In the genomic region with DNA sequence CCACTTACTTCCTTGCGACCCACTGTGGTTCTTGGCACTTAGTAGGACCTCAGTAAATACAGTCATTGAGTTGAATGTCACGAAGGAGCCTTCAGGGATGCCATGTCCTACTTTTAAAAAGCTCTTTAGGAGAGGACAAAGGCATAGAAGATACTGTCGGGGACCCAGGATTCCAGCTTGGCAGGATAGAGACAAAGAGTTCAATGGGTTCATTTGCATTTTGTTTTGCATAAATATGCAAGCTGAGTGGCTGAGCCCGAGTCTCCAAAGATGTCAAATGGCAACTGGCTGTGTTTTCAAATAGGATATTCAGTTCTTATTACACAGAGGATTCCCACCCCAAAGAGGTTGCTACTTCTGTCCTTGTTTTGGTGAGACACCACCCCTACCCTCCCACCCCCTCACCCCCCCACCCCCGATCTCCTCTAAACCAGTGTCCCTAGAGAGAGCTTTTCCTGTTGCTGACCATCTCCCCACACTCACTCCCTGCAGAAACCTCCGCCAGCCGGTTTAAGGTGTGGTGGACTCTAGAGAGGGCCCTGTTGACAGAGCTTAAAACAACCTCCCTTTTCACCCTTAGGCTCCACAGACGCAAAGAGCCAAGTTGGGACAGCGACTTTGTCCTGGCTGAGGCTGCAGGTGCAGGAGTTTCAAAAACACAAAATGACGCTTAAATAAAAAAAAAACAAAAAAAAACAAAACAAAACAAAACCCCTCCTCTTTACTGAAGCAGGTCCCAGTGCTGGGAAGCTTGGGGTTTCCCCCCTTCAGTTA, we compare ENCODE assay signal across 11 mouse cellular contexts. TPM values are rescaled to one million over a fixed set of nuclear protein-coding genes. Genes with fewer than 3 reads are reported as not detected.
DNase-seq lines count a peak whose midpoint lies in the region; ATAC-seq and TF ChIP-seq lines count a peak whose summit lies in the region.
"Had no signal": no experiment of that assay in that cellular context is flagged by ENCODE, and none has a peak within 500 bp of the region (broad histone marks: within the 10 kb centered on the region; RNA-seq: fewer than 3 reads in every experiment).

No protein-coding gene starts in this region.

- DNase-seq in heart, adult 8-10 months (ENCODE audit: low spot score), result no peak
- no peak for DNase-seq in midbrain, embryonic 10.5 days (ENCODE audit: low spot score)
- no peak for DNase-seq in testis, postnatal 14 days (ENCODE audit: low spot score)
- DNase-seq in liver, embryonic 11.5 days (ENCODE audit: low spot score), result no peak
- no peak for DNase-seq in frontal cortex, postnatal 25 days (ENCODE audit: low spot score in 2 of 2)
- DNase-seq: gastrocnemius, postnatal 10 days; layer of hippocampus, adult 9-11 months; lung, postnatal 10 days had no signal

- peak overlapping the region; percentile 57 for H3K4me2 ChIP-seq in heart, embryonic 11.5 days
- peak overlapping the region; percentile 3; the same call in 1 of the 2 replicates for H3K4me2 ChIP-seq in forebrain, embryonic 15.5 days (replicated peaks)
- no peak overlapping the region for H3K4me2 ChIP-seq in liver, embryonic 11.5 days

- TF ChIP-seq EP300 in ES-Bruce4 (IDR thresholded peaks at IDR 0.05; ENCODE audit: insufficient read depth, low read depth, low read length), result peak; percentile 36; the same call in 1 of the 2 replicates

- no peaks in the 10 kb centered on the region; the same call in 1 of the 2 replicates for H3K4me1 ChIP-seq in heart, embryonic 11.5 days (ENCODE audit: control insufficient read depth, insufficient read depth, low read length)
- H3K4me1 ChIP-seq in ES-Bruce4 (ENCODE audit: control insufficient read depth, insufficient read depth, low read length), result peaks cover 6% of the 10 kb centered on the region
- peaks cover 19% of the 10 kb centered on the region for H3K4me1 ChIP-seq in forebrain, embryonic 15.5 days
- peaks cover 29% of the 10 kb centered on the region for H3K4me1 ChIP-seq in midbrain, embryonic 10.5 days
- no peaks in the 10 kb centered on the region for H3K4me1 ChIP-seq in liver, embryonic 11.5 days (replicated peaks; ENCODE audit: control insufficient read depth, insufficient read depth, low read length)

- TF ChIP-seq CTCF in ES-Bruce4 (IDR thresholded peaks at IDR 0.05; ENCODE audit: low read depth, low read length), result no peak

- no peaks in the 10 kb centered on the region for H3K9me3 ChIP-seq in heart, embryonic 11.5 days (replicated peaks; ENCODE audit: control insufficient read depth, low read length)
- no peaks in the 10 kb centered on the region for H3K9me3 ChIP-seq in ES-Bruce4 (replicated peaks; ENCODE audit: control insufficient read depth, insufficient read depth, low read length, poor library complexity, severe bottlenecking)
- H3K9me3 ChIP-seq in forebrain, embryonic 15.5 days, result no peaks in the 10 kb centered on the region
- no peaks in the 10 kb centered on the region for H3K9me3 ChIP-seq in midbrain, embryonic 10.5 days (replicated peaks)
- H3K9me3 ChIP-seq in liver, embryonic 11.5 days (ENCODE audit: control insufficient read depth, low read length), result no peaks in the 10 kb centered on the region

- H3K4me3 ChIP-seq in heart, embryonic 11.5 days (ENCODE audit: low read depth, low read length), result peak overlapping the region; percentile 29
- H3K4me3 ChIP-seq in ES-Bruce4 (ENCODE audit: low read depth, low read length), result no peak overlapping the region
- H3K4me3 ChIP-seq in forebrain, embryonic 15.5 days, result no peak overlapping the region
- peak overlapping the region; percentile 39 for H3K4me3 ChIP-seq in midbrain, embryonic 10.5 days
- no peak overlapping the region for H3K4me3 ChIP-seq in liver, embryonic 11.5 days (ENCODE audit: low read depth, low read length)

- H3K9ac ChIP-seq in heart, embryonic 11.5 days (ENCODE audit: low read depth, low read length), result no peak overlapping the region
- H3K9ac ChIP-seq in ES-Bruce4 (ENCODE audit: low read depth, poor library complexity, severe bottlenecking), result no peak overlapping the region
- H3K9ac ChIP-seq in forebrain, embryonic 15.5 days (replicated peaks), result no peak overlapping the region
- no peak overlapping the region for H3K9ac ChIP-seq in liver, embryonic 11.5 days (ENCODE audit: low read depth, low read length)

- 15% methylated on average over 10 of the region's 10 CpGs for WGBS in heart, embryonic 11.5 days (ENCODE audit: insufficient replicate concordance)
- WGBS in forebrain, embryonic 15.5 days, result 5% methylated on average over 10 of the region's 10 CpGs
- WGBS in midbrain, embryonic 10.5 days, result 15% methylated on average over 10 of the region's 10 CpGs
- 19% methylated on average over 10 of the region's 10 CpGs for WGBS in liver, embryonic 11.5 days

- no peak overlapping the region for H3K27ac ChIP-seq in heart, embryonic 11.5 days (ENCODE audit: low read depth, low read length)
- peak overlapping the region; percentile 51 for H3K27ac ChIP-seq in ES-Bruce4 (ENCODE audit: insufficient read depth, low read length)
- H3K27ac ChIP-seq in forebrain, embryonic 15.5 days (replicated peaks), result peak overlapping the region; percentile 78
- peak overlapping the region; percentile 79 for H3K27ac ChIP-seq in midbrain, embryonic 10.5 days (replicated peaks)
- H3K27ac ChIP-seq in liver, embryonic 11.5 days (ENCODE audit: low read depth, low read length), result no peak overlapping the region

- no peak for TF ChIP-seq POLR2A in ES-Bruce4 (IDR thresholded peaks at IDR 0.05; ENCODE audit: insufficient read depth, low read length)

- H3K27me3 ChIP-seq in heart, embryonic 11.5 days (ENCODE audit: control insufficient read depth, insufficient read depth, low read length), result no peaks in the 10 kb centered on the region
- H3K27me3 ChIP-seq in ES-Bruce4 (ENCODE audit: control insufficient read depth, insufficient read depth, low read length, poor library complexity, severe bottlenecking), result peaks cover 3% of the 10 kb centered on the region; the same call in 1 of the 2 replicates
- H3K27me3 ChIP-seq in forebrain, embryonic 15.5 days, result no peaks in the 10 kb centered on the region
- H3K27me3 ChIP-seq in midbrain, embryonic 10.5 days (ENCODE audit: low read depth, poor library complexity, severe bottlenecking), result peaks cover 28% of the 10 kb centered on the region
- H3K27me3 ChIP-seq in liver, embryonic 11.5 days (replicated peaks; ENCODE audit: control insufficient read depth, insufficient read depth, low read length), result peaks cover 7% of the 10 kb centered on the region

- ATAC-seq in heart, embryonic 11.5 days (replicated peaks; ENCODE audit: insufficient number of reproducible peaks, low FRiP score, low TSS enrichment), result no peak
- peak; percentile 76 for ATAC-seq in forebrain, embryonic 15.5 days (replicated peaks)
- ATAC-seq in liver, embryonic 11.5 days (replicated peaks; ENCODE audit: low FRiP score), result no peak

- no peaks in the 10 kb centered on the region for H3K36me3 ChIP-seq in heart, embryonic 11.5 days (ENCODE audit: control insufficient read depth, insufficient read depth, low read length)
- no peaks in the 10 kb centered on the region for H3K36me3 ChIP-seq in ES-Bruce4 (ENCODE audit: control insufficient read depth, insufficient read depth, low read length, poor library complexity, severe bottlenecking)
- H3K36me3 ChIP-seq in forebrain, embryonic 15.5 days, result no peaks in the 10 kb centered on the region
- no peaks in the 10 kb centered on the region for H3K36me3 ChIP-seq in midbrain, embryonic 10.5 days
- H3K36me3 ChIP-seq in liver, embryonic 11.5 days (ENCODE audit: control insufficient read depth, insufficient read depth, low read length), result no peaks in the 10 kb centered on the region

RNA-seq across cellular contexts. Expression of gene Sox9, which starts 57.9 kb away (rescaled TPM):
- 42.6 and 44.3 TPM in 2 replicates for polyA plus RNA-seq in heart, embryonic 11.5 days (2014; fragmentation: Nextera tagmentation; extraction: Ambion mirVana)
- 1 to 10 TPM; 1.2 to 2.2 (median 1.6) TPM for total RNA-seq in heart, adult 8-10 months (2022)
- 0.33 and 0.43 TPM in 2 replicates for polyA plus RNA-seq in ES-Bruce4 (2011; ENCODE audit: insufficient read depth, insufficient read length, low read depth, missing spikeins)
- 66.6 and 70.4 TPM in 2 replicates for polyA plus RNA-seq in forebrain, embryonic 15.5 days (2015; fragmentation: Nextera tagmentation; extraction: Ambion mirVana)
- polyA plus RNA-seq in midbrain, embryonic 10.5 days (2016; fragmentation: Nextera tagmentation; extraction: Ambion mirVana), result 61.8 and 108 TPM in 2 replicates
- 10.8 and 11.7 TPM in 2 replicates for polyA plus RNA-seq in liver, embryonic 11.5 days (2014; fragmentation: Nextera tagmentation; extraction: Ambion mirVana)

Comparison
In these comparisons a context has a peak if more than half of its experiments do, and no peak if none do; other contexts are left out.
1. H3K27ac ChIP-seq: peak in ES-Bruce4 (single experiment), forebrain, embryonic 15.5 days (single experiment) and midbrain, embryonic 10.5 days (single experiment); none in heart, embryonic 11.5 days (single experiment) and liver, embryonic 11.5 days (single experiment).
2. H3K4me3 ChIP-seq: peak in heart, embryonic 11.5 days (single experiment) and midbrain, embryonic 10.5 days (single experiment); none in ES-Bruce4 (single experiment), forebrain, embryonic 15.5 days (single experiment) and liver, embryonic 11.5 days (single experiment).